Mouse (Mus musculus) C2C12 (cell line): ENCODE measurements at regions not wholly inside any gene's neighbourhood (a gene's known extent, or its start where the extent isn't known, plus 50 kb on each side); places are given as distances from the start of the nearest gene placed in this dataset.

Source experiments
- CEBPB ChIP-seq: IDR thresholded peaks from one replicate; pipeline ENCODE4 v1.6.1; 2011; ENCODE audit warnings: low read depth, mild to moderate bottlenecking, control low read depth, moderate library complexity
- CTCF ChIP-seq: IDR thresholded peaks from one replicate; pipeline ENCODE4 v1.5.1; 2011; ENCODE audit not compliant: control insufficient read depth, insufficient read depth, insufficient read length
- MYOG ChIP-seq: IDR thresholded peaks from one replicate; pipeline ENCODE4 v1.6.1; 2011; ENCODE audit not compliant: control insufficient read depth, insufficient read length; ENCODE audit errors: extremely low read depth

GRCm38 (mm10) chr6:52486146-52486545, 154.0 kb downstream of the Hibadh start:
- no peak for TF ChIP-seq CTCF
- no peak for TF ChIP-seq CEBPB
- no peak for TF ChIP-seq MYOG
